Mouse (Mus musculus): ENCODE measurements around the gene Has3. TPM values are rescaled to one million over a fixed set of nuclear protein-coding genes. Genes with fewer than 3 reads are reported as not detected.

Has3 gene
- polyA plus RNA-seq, 1 experiment from 2014 or later, result 0.07 TPM

DNA sequence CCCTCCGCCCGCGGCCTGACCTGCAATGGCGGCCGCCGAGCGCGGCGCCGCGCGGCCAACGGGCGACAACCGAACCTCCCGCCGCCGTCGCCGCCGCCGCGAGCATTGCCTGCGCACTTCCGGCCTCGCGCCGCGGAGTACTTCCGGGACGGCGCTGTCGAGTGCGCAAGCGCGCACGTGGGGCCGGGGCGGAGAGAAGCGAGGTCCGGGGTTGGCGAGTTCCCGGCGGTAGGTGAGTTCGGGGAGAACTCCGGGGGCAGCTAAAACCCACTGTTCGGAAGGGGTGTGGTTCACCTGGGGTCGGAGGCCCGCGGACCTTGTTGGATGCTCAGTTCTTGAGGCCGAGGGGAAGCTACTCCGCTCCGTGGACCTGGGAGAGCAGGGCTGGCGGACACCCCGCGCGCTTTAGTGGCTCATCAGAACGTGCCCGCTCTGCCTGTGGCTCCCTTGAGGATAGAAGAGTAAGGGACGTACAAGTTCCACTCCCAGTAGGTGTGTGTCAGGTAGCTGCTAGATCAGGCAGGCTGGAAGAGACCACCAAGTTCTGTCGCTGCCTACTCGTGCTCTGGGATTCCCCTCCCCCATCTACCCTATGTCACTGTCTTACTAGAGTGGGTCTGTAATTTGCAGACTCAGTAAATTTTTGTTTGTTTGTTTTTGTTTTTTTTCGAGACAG lies 23.6 kb downstream of the Has3 start, which contains the start of gene Utp4:
Gene Utp4 (plus strand): TSS at position 156 of the 676 bp plus-strand sequence.
- ATAC-seq (replicated peaks; ENCODE audit: low FRiP score) (peak; percentile 94), DNase-seq (ENCODE audit: low spot score) (peak; percentile 88)
- Histone ChIP-seq H3K4me1 (replicated peaks; ENCODE audit: control insufficient read depth, insufficient read depth, low read length) (peaks cover 18% of the 10 kb centered on the region), H3K36me3 (ENCODE audit: control insufficient read depth, insufficient read depth, low read length) (peaks cover 18% of the 10 kb centered on the region), H3K9me3 (ENCODE audit: control insufficient read depth, low read length) (no peaks in the 10 kb centered on the region), H3K9ac (ENCODE audit: low read depth, low read length) (peak within 1 kb of the TSS; percentile 98), H3K4me2 (peak within 1 kb of the TSS; percentile 79), H3K27me3 (replicated peaks; ENCODE audit: control insufficient read depth, insufficient read depth, low read length) (no peaks in the 10 kb centered on the region), H3K27ac (ENCODE audit: low read depth, low read length) (peak within 1 kb of the TSS; percentile 92), H3K4me3 (ENCODE audit: low read depth, low read length) (peak within 1 kb of the TSS; percentile 93)
- under 1% methylated on average over 62 of the region's 63 CpGs for WGBS

GRCm38 (mm10) chr8:106899473-106899872 lies 29.4 kb downstream of the Has3 start:
- Histone ChIP-seq H3K4me3 (ENCODE audit: low read depth, low read length) (no peak overlapping the region), H3K4me1 (replicated peaks; ENCODE audit: control insufficient read depth, insufficient read depth, low read length) (peaks cover 6% of the 10 kb centered on the region), H3K27ac (ENCODE audit: low read depth, low read length) (no peak overlapping the region), H3K9me3 (ENCODE audit: control insufficient read depth, low read length) (no peaks in the 10 kb centered on the region), H3K27me3 (replicated peaks; ENCODE audit: control insufficient read depth, insufficient read depth, low read length) (no peaks in the 10 kb centered on the region), H3K4me2 (no peak overlapping the region), H3K36me3 (ENCODE audit: control insufficient read depth, insufficient read depth, low read length) (peaks cover 56% of the 10 kb centered on the region), H3K9ac (ENCODE audit: low read depth, low read length) (no peak overlapping the region)
- WGBS, result 93% methylated on average over 5 of the region's 5 CpGs
- no peak for DNase-seq (ENCODE audit: low spot score)
- no peak for ATAC-seq (replicated peaks; ENCODE audit: low FRiP score)

DNA sequence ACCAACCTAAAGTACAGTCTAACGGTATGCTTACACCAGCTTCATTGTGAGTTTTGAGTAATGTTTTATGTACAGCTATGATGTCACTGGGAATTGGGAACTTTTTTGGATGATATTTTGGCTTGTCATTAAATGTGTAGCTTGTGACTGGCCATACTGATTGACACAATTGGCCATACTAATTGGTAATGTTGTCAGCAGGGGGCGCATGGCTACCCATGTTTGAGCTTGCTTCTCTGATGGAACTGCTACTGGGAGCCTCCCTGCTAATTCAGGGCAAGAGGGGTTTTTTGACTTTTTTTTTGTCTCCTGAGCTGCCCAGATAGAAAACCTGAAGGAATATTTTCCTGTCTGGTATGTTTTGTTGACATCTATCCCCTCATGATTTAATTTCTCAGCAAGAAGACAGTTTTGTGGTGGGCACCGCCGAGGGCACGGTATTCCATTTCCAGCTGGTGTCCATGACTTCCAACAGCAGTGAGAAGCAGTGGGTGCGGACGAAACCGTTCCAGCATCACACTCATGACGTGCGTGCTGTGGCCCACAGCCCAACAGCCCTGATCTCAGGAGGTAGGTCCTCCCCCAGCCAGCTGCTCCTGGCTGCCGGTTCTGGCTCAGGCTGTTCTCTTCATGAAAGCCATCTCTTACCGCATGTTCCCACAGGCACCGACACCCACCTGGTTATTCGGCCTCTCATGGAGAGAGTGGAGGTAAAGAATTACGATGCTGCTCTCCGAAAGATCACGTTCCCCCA lies 35.9 kb downstream of the Has3 start:
- WGBS, result 91% methylated on average over 17 of the region's 17 CpGs
- DNase-seq (ENCODE audit: low spot score) (no peak), ATAC-seq (replicated peaks; ENCODE audit: low FRiP score) (no peak)
- Histone ChIP-seq H3K9me3 (ENCODE audit: control insufficient read depth, low read length) (no peaks in the 10 kb centered on the region), H3K4me1 (replicated peaks; ENCODE audit: control insufficient read depth, insufficient read depth, low read length) (no peaks in the 10 kb centered on the region), H3K27ac (ENCODE audit: low read depth, low read length) (no peak overlapping the region), H3K27me3 (replicated peaks; ENCODE audit: control insufficient read depth, insufficient read depth, low read length) (no peaks in the 10 kb centered on the region), H3K4me3 (ENCODE audit: low read depth, low read length) (no peak overlapping the region), H3K4me2 (no peak overlapping the region), H3K9ac (ENCODE audit: low read depth, low read length) (no peak overlapping the region), H3K36me3 (ENCODE audit: control insufficient read depth, insufficient read depth, low read length) (peaks cover 62% of the 10 kb centered on the region)

GRCm38 (mm10) chr8:106906635-106907034 lies 36.6 kb downstream of the Has3 start:
- Histone ChIP-seq H3K4me1 (replicated peaks; ENCODE audit: control insufficient read depth, insufficient read depth, low read length) (no peaks in the 10 kb centered on the region), H3K4me2 (no peak overlapping the region), H3K4me3 (ENCODE audit: low read depth, low read length) (no peak overlapping the region), H3K9ac (ENCODE audit: low read depth, low read length) (no peak overlapping the region), H3K9me3 (ENCODE audit: control insufficient read depth, low read length) (no peaks in the 10 kb centered on the region), H3K27me3 (replicated peaks; ENCODE audit: control insufficient read depth, insufficient read depth, low read length) (no peaks in the 10 kb centered on the region), H3K27ac (ENCODE audit: low read depth, low read length) (no peak overlapping the region), H3K36me3 (ENCODE audit: control insufficient read depth, insufficient read depth, low read length) (peaks cover 63% of the 10 kb centered on the region)
- DNase-seq (ENCODE audit: low spot score), result no peak
- 89% methylated on average over 6 of the region's 6 CpGs for WGBS
- ATAC-seq (replicated peaks; ENCODE audit: low FRiP score), result no peak

DNA sequence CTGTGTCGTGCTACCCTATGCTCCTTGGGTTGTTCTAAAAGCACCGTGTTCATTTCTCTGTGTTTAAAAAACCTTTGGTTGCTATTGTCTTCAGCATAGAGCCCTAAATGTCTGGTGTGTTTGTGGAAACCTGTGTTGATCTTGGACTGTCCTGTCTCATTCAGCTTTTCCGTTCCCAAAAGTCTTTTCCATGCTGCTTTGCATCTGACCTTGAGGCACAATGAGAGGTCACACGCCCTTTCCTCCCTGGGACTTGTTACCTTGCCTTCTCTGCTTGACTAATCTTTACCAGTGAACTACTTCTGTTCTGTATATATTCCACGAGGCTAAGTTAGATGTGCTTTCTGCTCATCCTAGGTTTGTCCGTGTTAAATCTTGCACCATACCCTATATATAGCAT lies 37.4 kb downstream of the Has3 start:
- no peaks in the 10 kb centered on the region for H3K9me3 ChIP-seq (ENCODE audit: control insufficient read depth, low read length)
- no peaks in the 10 kb centered on the region for H3K27me3 ChIP-seq (replicated peaks; ENCODE audit: control insufficient read depth, insufficient read depth, low read length)
- peaks cover 58% of the 10 kb centered on the region; the same call in 1 of the 2 replicates for H3K36me3 ChIP-seq (ENCODE audit: control insufficient read depth, insufficient read depth, low read length)
- 87% methylated on average over 6 of the region's 6 CpGs for WGBS
- no peak overlapping the region for H3K4me3 ChIP-seq (ENCODE audit: low read depth, low read length)
- no peak for ATAC-seq (replicated peaks; ENCODE audit: low FRiP score)
- no peaks in the 10 kb centered on the region for H3K4me1 ChIP-seq (replicated peaks; ENCODE audit: control insufficient read depth, insufficient read depth, low read length)
- DNase-seq (ENCODE audit: low spot score), result no peak
- no peak overlapping the region for H3K27ac ChIP-seq (ENCODE audit: low read depth, low read length)
- no peak overlapping the region for H3K9ac ChIP-seq (ENCODE audit: low read depth, low read length)
- no peak overlapping the region for H3K4me2 ChIP-seq

DNA sequence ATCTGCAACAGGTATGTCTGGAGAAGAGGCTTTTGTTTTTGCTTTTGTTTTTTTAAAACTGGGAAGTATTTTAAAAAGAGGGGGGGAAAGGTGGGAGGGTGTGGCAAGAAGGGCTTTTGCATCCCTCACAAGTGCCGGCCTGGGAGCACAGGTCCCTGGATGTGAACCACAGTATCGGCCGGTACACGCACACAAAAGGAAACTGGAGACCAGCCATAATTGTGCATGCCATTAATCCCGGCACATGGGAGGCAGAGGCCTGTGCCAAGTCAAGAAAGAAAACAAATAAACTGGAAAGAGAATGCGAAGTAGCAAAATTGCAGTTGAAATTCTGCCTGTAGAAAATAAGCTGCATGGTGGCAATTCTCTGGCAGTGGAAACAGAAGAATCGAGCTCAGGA lies 38.2 kb downstream of the Has3 start:
- Histone ChIP-seq H3K9me3 (ENCODE audit: control insufficient read depth, low read length) (no peaks in the 10 kb centered on the region), H3K27ac (ENCODE audit: low read depth, low read length) (no peak overlapping the region)
- WGBS, result 92% methylated on average over 7 of the region's 7 CpGs

GRCm38 (mm10) chr8:106913631-106914030 lies 43.6 kb downstream of the Has3 start:
- 97% methylated on average over 10 of the region's 10 CpGs for WGBS
- Histone ChIP-seq H3K27ac (ENCODE audit: low read depth, low read length) (no peak overlapping the region), H3K9me3 (ENCODE audit: control insufficient read depth, low read length) (no peaks in the 10 kb centered on the region), H3K36me3 (ENCODE audit: control insufficient read depth, insufficient read depth, low read length) (peaks cover 54% of the 10 kb centered on the region), H3K9ac (ENCODE audit: low read depth, low read length) (no peak overlapping the region), H3K4me1 (replicated peaks; ENCODE audit: control insufficient read depth, insufficient read depth, low read length) (no peaks in the 10 kb centered on the region), H3K4me2 (no peak overlapping the region), H3K27me3 (replicated peaks; ENCODE audit: control insufficient read depth, insufficient read depth, low read length) (no peaks in the 10 kb centered on the region), H3K4me3 (ENCODE audit: low read depth, low read length) (no peak overlapping the region)
- DNase-seq (ENCODE audit: low spot score) (no peak), ATAC-seq (replicated peaks; ENCODE audit: low FRiP score) (no peak)

More for the DNA sequence above, 38.2 kb downstream of the Has3 start:
- no peak overlapping the region for H3K9ac ChIP-seq (ENCODE audit: low read depth, low read length)
- peaks cover 57% of the 10 kb centered on the region for H3K36me3 ChIP-seq (ENCODE audit: control insufficient read depth, insufficient read depth, low read length)
- no peak for ATAC-seq (replicated peaks; ENCODE audit: low FRiP score)
- H3K4me1 ChIP-seq (replicated peaks; ENCODE audit: control insufficient read depth, insufficient read depth, low read length), result no peaks in the 10 kb centered on the region
- no peak overlapping the region for H3K4me3 ChIP-seq (ENCODE audit: low read depth, low read length)
- no peaks in the 10 kb centered on the region for H3K27me3 ChIP-seq (replicated peaks; ENCODE audit: control insufficient read depth, insufficient read depth, low read length)
- H3K4me2 ChIP-seq, result no peak overlapping the region
- no peak for DNase-seq (ENCODE audit: low spot score)

- Histone ChIP-seq H3K9me3 (ENCODE audit: control insufficient read depth, low read length) (no peaks in the 10 kb centered on the region), H3K36me3 (ENCODE audit: control insufficient read depth, insufficient read depth, low read length) (peaks cover 54% of the 10 kb centered on the region), H3K4me1 (replicated peaks; ENCODE audit: control insufficient read depth, insufficient read depth, low read length) (no peaks in the 10 kb centered on the region), H3K4me2 (no peak overlapping the region), H3K27ac (ENCODE audit: low read depth, low read length) (no peak overlapping the region), H3K4me3 (ENCODE audit: low read depth, low read length) (no peak overlapping the region), H3K27me3 (replicated peaks; ENCODE audit: control insufficient read depth, insufficient read depth, low read length) (no peaks in the 10 kb centered on the region), H3K9ac (ENCODE audit: low read depth, low read length) (no peak overlapping the region)
- WGBS, result 89% methylated on average over 8 of the region's 8 CpGs
- DNase-seq (ENCODE audit: low spot score) (no peak), ATAC-seq (replicated peaks; ENCODE audit: low FRiP score) (no peak)
These were observed 49.8 kb downstream of the Has3 start for GRCm38 (mm10) chr8:106919721-106920394.

Measured in liver, embryonic 11.5 days (tissue).